Mouse (Mus musculus) liver, postnatal 0 days (tissue): ENCODE measurements around the gene Phpt1.

Experiments used
- CTCF ChIP-seq: sonication (generic); IDR thresholded peaks from 2 replicates; pipeline ENCODE4 v1.5.1; 2016; ENCODE audit warnings: antibody characterized with exemption, low read depth
- EP300 ChIP-seq: IDR thresholded peaks from 2 replicates; pipeline ENCODE4 v1.6.1; 2016; ENCODE audit warnings: antibody characterized with exemption, low read depth, mild to moderate bottlenecking

- TF ChIP-seq CTCF (no peak), EP300 (no peak)
Measured at GRCm38 (mm10) chr2:25584152-25584551, 9.1 kb upstream of the Phpt1 start.
